Mouse (Mus musculus): ENCODE data around the gene Lamb3.
"Not testable (repeated sequence)": the region's sequence is repeated elsewhere in the genome, so short reads cannot be mapped to it uniquely, and the experiment has no call there.

Lamb3 gene

DNA sequence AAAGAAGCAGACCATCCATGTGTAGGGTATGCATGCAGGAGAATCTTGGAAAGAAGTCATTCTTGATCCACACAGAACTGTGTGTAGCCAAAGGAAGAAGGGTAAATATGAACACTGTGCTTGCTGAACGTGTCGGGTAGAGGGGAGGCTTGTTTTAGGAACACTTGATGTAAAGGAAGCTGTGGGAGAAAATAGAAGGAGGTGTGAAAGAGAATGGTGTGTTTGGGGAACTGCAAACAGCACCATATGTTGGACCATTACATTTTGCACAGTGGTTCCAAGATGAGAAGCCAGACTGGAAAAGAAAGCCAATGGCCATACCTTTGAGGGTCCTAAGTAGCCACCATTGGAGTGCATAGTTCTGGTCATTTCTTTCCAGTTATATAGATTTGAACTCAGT is 42.5 kb downstream of the Lamb3 start:
- DNase-seq (ENCODE audit: low spot score), result no peak

DNA sequence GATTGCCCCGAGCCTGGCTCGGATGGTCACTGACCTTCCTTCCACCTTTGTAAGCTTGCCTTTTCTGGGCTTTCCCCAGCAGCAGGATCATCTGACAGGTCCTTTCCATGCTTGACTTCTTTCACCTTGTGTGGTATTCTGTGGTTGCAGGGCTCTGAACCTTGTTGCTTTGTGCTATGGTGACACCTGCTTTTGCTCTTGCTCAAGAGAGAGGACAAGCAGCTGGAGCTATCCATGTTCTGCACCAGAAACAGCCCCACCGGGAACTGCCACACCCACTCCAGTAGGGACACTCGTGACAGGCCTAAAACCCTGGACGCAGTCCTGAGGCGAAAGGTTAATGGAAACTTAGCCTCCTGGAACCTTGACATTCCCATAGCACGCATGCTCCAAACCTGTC is 43.9 kb downstream of the Lamb3 start:
- no peak for DNase-seq (ENCODE audit: low spot score)

GRCm38 (mm10) chr1:193252616-193253015 is 45.1 kb downstream of the Lamb3 start:
- DNase-seq (ENCODE audit: low spot score), result no peak

- not testable (repeated sequence) for DNase-seq (ENCODE audit: low spot score)
Measured at GRCm38 (mm10) chr1:193253895-193254294, 46.4 kb downstream of the Lamb3 start.

- DNase-seq (ENCODE audit: low spot score), result no peak
Measured at GRCm38 (mm10) chr1:193255032-193255431, 47.5 kb downstream of the Lamb3 start.

DNA sequence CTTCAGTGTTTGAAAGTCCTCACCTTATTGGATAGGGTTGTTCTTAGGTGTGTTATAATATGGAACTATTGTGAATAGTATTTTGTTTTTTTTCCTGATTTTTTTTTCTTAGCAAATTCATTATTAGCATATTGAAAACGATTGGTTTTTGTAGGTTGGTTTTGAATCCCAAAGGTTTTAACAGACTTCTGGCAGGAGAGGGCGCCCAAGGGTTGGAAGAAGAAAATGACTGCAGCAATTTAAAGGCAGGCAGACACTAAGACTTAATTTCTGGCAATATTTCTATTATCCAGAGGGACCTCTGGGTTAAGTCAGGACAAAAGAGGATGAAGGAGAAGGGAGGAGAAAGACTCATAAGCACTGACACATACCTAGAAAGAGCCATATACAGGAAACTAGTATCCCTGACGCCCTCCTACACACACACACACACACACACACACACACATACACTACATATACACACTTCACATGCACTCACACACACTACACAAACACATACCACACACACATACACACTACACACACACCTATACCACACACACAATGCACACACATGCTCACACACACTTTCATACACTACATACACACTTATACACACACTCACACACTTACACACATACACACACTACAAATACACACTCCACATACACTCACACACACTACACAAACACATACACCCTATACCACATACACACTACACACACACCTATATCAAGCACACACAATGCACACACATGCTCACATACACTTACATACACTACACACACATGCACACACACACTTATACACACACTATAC is 48.2 kb downstream of the Lamb3 start:
- DNase-seq (ENCODE audit: low spot score), result peak; percentile 82

DNA sequence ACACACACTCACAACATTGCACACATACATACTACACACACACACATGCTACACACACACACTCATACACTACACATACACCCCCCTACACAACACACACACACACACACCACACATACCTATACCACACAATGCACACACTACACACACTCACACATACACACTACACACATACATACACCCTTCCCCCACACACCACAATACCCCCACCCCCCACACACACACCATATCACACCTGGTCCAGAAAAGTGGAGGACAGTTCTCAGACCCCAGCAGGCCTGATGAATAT is 48.7 kb downstream of the Lamb3 start:
- no peak for DNase-seq (ENCODE audit: low spot score)

DNA sequence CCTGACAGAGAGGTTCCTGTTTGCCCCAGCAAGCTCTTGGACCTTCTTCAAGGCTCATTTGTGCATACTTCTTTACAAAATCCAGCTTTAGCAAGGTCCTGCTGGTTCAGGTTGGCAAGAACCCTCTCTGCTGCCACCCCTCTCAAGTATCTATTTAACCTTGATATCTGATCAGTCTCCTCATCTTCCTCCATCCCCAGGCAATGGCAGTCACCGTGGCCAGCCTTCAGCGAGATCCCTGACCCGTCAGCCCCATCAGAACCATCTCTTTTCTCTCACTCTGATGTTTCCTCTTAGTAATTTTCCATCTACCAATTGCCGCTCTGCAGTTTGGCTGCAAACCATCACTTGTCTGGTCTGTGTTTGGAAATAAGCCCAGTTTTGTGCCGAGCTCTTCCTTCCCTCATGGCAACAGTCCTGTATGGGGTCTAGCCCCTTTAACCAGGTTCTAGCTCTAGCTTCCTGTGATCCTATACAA is 49.2 kb downstream of the Lamb3 start:
- no peak for DNase-seq (ENCODE audit: low spot score)

GRCm38 (mm10) chr1:193259559-193259958 is 52.1 kb downstream of the Lamb3 start:
- no peak for DNase-seq (ENCODE audit: low spot score)

GRCm38 (mm10) chr1:193261897-193262548 is 54.5 kb downstream of the Lamb3 start:
- no peak for DNase-seq (ENCODE audit: low spot score)

- no peak for DNase-seq (ENCODE audit: low spot score)
Measured at GRCm38 (mm10) chr1:193263026-193263907, 55.8 kb downstream of the Lamb3 start.

- no peak for DNase-seq (ENCODE audit: low spot score)
Measured at GRCm38 (mm10) chr1:193263955-193264598, 56.6 kb downstream of the Lamb3 start, which contains the start of gene Hsd11b1. TSS of gene Hsd11b1 (minus strand) at chr1:193264075.

GRCm38 (mm10) chr1:193265734-193266133 is 58.2 kb downstream of the Lamb3 start:
- no peak for DNase-seq (ENCODE audit: low spot score)

DNA sequence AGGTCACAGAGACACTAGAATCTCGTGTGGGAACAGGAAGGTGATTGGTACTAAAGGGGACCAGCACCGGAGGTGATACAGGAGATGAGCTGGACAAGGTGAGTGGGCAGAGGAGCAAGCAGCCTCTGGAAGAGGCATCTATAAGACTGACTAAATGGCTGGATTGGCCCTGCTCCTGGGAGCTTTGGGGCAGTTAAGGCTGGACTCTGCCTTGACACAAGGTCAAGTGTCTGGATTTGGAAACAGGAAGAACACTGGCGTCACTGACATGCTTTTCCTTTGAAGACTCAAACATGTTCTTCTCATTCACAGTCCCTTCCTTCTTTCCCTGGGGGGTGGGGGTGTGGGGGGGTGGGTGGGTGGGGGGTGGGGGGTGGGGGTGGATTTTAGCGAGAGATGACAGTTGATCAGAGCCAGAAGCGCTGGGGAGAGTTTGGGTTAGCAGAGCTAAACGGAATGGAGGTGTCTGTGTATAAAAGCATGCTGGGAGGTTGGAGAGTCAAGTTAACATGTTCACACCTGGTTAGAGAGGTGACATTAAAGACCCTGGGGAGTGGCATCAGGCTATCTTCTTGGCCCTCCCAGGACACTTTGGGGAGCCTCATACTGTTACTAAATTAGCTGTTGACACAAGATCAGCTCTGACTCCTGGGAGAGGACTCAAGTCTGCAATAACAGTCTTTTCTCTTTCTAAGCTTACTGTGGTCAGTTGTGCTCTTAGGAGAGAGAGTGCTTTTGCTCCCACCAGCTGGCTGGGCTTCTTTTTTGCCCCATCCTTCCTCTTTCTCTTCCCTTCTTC is 63.7 kb downstream of the Lamb3 start:
- no peak for DNase-seq (ENCODE audit: low spot score)

- DNase-seq (ENCODE audit: low spot score), result no peak
Measured at GRCm38 (mm10) chr1:193272137-193272915, 64.8 kb downstream of the Lamb3 start.

- peak; percentile 77 for DNase-seq (ENCODE audit: low spot score)
Measured at GRCm38 (mm10) chr1:193272916-193273601, 65.6 kb downstream of the Lamb3 start, which contains the start of gene G0s2. TSS of gene G0s2 (minus strand) at chr1:193273217.

- no peak for DNase-seq (ENCODE audit: low spot score)
Measured at GRCm38 (mm10) chr1:193274407-193275071, 67.0 kb downstream of the Lamb3 start.

DNA sequence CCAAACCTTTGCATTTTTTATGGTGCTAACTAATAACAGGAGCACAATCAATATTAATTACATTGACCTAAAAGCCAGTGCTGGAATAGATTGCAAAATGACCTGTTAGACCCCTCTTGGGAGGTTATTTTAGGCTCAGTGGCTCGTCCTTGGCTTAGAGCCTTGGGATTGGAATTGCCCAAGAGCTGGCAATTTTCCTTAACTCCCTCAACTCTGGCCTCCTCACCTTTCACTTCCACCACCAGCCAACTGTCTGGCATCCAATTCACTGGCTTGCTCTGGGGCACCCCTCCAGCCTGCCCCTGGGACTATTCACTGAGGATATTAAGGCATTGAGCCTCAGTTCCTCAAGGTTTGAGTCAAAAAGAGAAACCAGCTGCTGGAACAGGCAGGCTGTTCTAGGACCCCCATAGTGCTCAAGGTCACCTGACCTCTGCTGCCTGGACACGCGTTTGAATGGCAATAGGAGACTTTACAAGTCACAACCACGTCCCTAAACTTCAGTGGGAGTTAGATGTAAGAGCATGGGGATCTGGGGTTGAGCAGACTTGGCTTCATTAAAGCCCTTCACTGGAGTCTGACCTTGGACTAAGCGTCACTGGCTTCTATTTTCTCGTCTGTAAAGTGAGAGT is 71.0 kb downstream of the Lamb3 start:
- DNase-seq (ENCODE audit: low spot score), result no peak

DNA sequence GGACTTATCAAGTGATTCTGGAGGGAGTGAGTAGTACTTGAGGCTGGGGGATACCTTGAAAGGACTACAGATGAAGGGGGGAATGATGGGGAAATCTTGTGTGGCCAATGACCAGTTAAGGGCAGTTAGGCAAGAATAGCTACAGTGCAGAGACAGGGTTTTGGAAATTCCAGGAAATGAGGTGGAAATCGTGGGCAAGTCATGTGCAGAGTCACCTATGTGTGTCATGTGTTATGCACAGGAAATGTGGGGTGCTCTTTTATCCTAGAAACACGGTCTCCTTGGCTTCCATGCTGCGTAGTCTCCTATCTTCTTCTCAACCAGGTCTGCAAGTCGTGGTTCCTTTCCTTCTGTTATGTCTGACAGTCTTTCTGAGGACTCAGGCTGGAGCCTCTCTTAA is 72.0 kb downstream of the Lamb3 start:
- no peak for DNase-seq (ENCODE audit: low spot score)
